Mouse (Mus musculus) forebrain, embryonic 16.5 days (tissue): Measurements from ENCODE around the gene Ogg1. TPM values are rescaled to one million over a fixed set of nuclear protein-coding genes. Genes with fewer than 3 reads are reported as not detected.

ENCODE experiments used
- ATAC-seq: fragments of 200-750 bp; cut with Nextera tagmentation; 2 replicates; pipeline ENCODE4 v1.8.0; 2017; ENCODE audit warnings: mild to moderate bottlenecking, moderate library complexity
- H3K27ac ChIP-seq: fragments of 300-500 bp; sonication (generic); 2 replicates; pipeline ENCODE4 v1.5.1; 2014; ENCODE audit warnings: low read length, control low read depth
- H3K27me3 ChIP-seq: fragments of 300-500 bp; sonication (generic); replicated peaks from 2 replicates; pipeline ENCODE4 v1.6.1; 2014; ENCODE audit warnings: low read length; ENCODE audit not compliant: control insufficient read depth, insufficient read depth
- H3K36me3 ChIP-seq: fragments of 300-500 bp; sonication (generic); 2 replicates; pipeline ENCODE4 v1.6.1; 2014; ENCODE audit not compliant: control insufficient read depth, insufficient read depth
- H3K4me1 ChIP-seq: fragments of 300-500 bp; sonication (generic); replicated peaks from 2 replicates; pipeline ENCODE4 v1.6.1; 2014; ENCODE audit warnings: low read length; ENCODE audit not compliant: control insufficient read depth, insufficient read depth
- H3K4me2 ChIP-seq: fragments of 300-500 bp; sonication (generic); 2 replicates; pipeline ENCODE4 v1.6.1; 2014; ENCODE audit warnings: mild to moderate bottlenecking, low read length, control low read depth
- H3K4me3 ChIP-seq: fragments of 300-500 bp; sonication (generic); replicated peaks from 2 replicates; pipeline ENCODE4 v1.5.1; 2014; ENCODE audit warnings: mild to moderate bottlenecking, low read length, control low read depth
- H3K9ac ChIP-seq: fragments of 300-500 bp; sonication (generic); replicated peaks from 2 replicates; pipeline ENCODE4 v1.6.1; 2014; ENCODE audit warnings: low read depth, low read length, control low read depth
- H3K9me3 ChIP-seq: fragments of 300-500 bp; sonication (generic); 2 replicates; pipeline ENCODE4 v1.6.1; 2016; ENCODE audit warnings: low read length; ENCODE audit not compliant: control insufficient read depth
- WGBS: fragments of 180-500 bp; shearing (Covaris S2); extraction: QIAGEN DNeasy Blood & Tissue Kit; methylation state at CpG from one replicate; pipeline ENCODE4 v1.1.7; 2014; 5-methylcytosine and 5-hydroxymethylcytosine counted together
- polyA plus RNA-seq: library from polyadenylated mRNA; unstranded; fragments of >200 nt; fragmentation: Nextera tagmentation; extraction: Ambion mirVana; gene quantifications from 2 replicates; pipeline ENCODE4 v1.2.1, GENCODE M21; 2015

Ogg1 gene
- 11.3 and 11.9 TPM in 2 replicates for polyA plus RNA-seq

DNA sequence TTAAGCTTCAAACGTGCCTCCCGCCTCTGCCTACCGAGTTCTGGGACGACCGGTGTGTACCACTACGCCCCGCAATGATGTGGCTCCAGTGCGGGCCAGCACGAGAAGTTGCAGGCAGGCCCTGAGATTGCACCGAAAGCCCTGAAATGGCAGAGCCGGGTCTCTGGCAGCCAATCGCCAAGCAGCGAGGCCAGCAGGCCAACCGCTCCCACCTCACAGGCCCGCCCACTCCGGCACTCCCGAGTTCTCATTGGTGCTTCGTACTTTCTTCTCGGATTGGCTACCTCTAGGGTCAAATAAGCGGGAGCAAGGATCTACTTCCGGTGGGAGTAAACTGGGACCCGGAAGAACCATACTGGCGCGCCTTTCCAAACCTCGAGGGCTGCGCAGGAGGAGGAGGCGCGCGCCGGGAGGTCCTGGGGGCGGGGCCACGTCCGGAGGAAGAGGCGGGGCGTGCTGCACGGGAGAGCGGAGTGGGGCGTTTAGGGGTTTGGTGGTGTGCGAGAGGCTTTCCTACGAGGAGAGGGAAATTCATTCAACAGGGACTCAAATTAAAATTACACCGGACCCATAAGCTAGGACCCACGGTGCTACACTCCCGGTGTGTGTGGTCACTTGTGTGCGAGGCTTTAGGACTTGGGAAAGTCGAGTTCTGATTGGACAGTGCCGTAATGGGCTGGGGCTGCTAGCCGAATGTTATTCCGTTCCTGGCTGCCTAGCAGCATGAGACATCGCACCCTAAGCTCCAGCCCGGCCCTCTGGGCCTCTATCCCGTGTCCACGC lies at the start of gene Ogg1:
TSS of gene Ogg1 (plus strand) at position 440 of the 783 bp plus-strand sequence.
- under 1% methylated on average over 52 of the region's 52 CpGs for WGBS
- ATAC-seq, result peak; percentile 98
- Histone ChIP-seq H3K27me3 (no peaks in the 10 kb centered on the region), H3K36me3 (peaks cover 25% of the 10 kb centered on the region), H3K4me2 (peak within 1 kb of the TSS; percentile 98), H3K9ac (peak within 1 kb of the TSS; percentile 76), H3K27ac (peak within 1 kb of the TSS; percentile 93), H3K9me3 (no peaks in the 10 kb centered on the region), H3K4me3 (peak within 1 kb of the TSS; percentile 64), H3K4me1 (peaks cover 11% of the 10 kb centered on the region)

DNA sequence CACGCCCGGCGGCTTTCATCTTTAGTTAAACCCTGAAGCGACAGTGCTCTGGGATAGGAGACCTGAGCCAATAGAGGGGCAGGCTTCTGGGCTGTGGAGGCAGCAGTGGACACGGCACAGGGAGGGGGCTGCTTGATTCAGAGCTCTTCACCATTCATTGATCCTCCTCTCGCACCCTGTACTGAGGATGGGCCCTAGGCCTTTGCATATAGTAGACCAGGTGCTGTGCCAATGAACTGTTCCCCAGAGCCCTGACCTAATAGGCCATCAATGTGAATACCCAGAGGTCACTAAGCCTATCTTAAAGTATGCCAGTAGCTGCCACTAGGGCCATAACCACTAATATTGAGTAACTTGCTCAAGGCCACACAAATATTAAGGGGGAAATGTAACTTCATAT lies 45.1 kb upstream of the Ogg1 start:
- Histone ChIP-seq H3K36me3 (peaks cover 6% of the 10 kb centered on the region), H3K27me3 (peaks cover 26% of the 10 kb centered on the region), H3K4me1 (peaks cover 15% of the 10 kb centered on the region), H3K4me2 (peak overlapping the region; percentile 46; the same call in 1 of the 2 replicates), H3K9ac (no peak overlapping the region), H3K27ac (no peak overlapping the region), H3K9me3 (no peaks in the 10 kb centered on the region), H3K4me3 (no peak overlapping the region)
- 65% methylated on average over 6 of the region's 6 CpGs for WGBS
- 0 out of 2 replicates have a peak, but pooled peaks have one; percentile 9 for ATAC-seq

DNA sequence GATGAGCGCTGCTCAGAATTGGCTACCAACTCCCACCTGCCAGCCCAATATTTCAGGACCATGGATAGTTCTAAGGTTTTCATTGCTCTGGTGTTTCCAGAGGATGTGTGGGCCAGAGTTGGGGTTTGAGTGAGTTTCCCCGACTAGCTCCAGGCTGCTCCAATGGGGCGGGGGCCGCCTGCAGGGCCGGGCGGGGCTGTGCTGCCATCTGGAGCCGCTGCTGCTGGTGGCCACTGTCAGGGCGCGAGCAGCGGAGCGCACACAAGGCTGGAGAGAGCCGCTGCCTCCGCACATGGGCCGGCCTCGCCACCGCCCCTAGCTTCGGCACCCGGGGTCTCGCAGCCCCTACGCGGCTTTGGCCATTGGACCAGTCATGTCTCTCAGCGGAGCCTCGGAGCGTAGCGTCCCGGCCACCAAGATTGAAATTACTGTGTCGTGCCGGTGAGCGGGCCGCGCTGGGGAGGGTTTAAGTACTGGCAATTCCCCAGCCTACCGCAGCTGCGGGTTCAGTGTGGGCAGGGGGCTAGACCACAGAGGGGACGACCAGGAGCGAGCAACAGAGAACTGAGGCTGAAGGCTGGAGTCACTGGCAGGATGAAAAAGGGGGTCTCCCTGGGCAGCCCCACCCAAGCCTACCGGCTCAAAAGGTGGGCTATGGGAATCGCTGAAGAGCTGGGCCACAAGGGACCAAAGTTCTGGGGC lies 44.5 kb upstream of the Ogg1 start, which contains the start of gene Cpne9:
TSS of gene Cpne9 (plus strand) at position 207 of the 702 bp plus-strand sequence.
- peak within 1 kb of the TSS; percentile 32 for H3K4me3 ChIP-seq
- WGBS, result 1% methylated on average over 37 of the region's 37 CpGs
- no peaks in the 10 kb centered on the region for H3K9me3 ChIP-seq
- no peak within 1 kb of the TSS; the same call in 1 of the 2 replicates for H3K9ac ChIP-seq
- peaks cover 6% of the 10 kb centered on the region for H3K36me3 ChIP-seq
- ATAC-seq, result peak; percentile 75
- H3K27ac ChIP-seq, result no peak within 1 kb of the TSS
- H3K4me1 ChIP-seq, result peaks cover 15% of the 10 kb centered on the region
- H3K27me3 ChIP-seq, result peaks cover 26% of the 10 kb centered on the region
- peak within 1 kb of the TSS; percentile 46 for H3K4me2 ChIP-seq

DNA sequence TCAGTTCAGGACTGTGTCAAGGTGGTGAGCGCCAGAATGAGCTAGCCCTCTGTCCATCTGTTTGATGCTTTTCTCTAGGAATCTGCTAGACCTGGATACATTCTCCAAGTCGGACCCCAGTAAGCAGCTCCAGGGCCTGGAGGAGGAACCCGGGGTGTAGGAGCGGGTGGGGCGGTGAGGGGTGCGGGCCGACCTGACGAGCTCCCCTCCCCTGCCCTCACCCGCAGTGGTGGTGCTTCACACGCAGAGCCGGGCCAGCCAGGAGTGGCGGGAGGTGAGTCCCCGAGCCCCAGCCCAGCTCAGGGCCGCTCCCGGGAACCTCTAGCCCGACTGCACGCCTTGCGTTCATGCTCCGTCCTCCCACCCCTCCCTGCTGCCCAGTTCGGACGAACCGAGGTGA lies 43.8 kb upstream of the Ogg1 start:
- peaks cover 26% of the 10 kb centered on the region for H3K27me3 ChIP-seq
- ATAC-seq, result no peak
- peak overlapping the region; percentile 8; the same call in 1 of the 2 replicates for H3K4me3 ChIP-seq
- peaks cover 6% of the 10 kb centered on the region for H3K36me3 ChIP-seq
- peaks cover 15% of the 10 kb centered on the region for H3K4me1 ChIP-seq
- no peak overlapping the region for H3K27ac ChIP-seq
- H3K9ac ChIP-seq, result no peak overlapping the region
- peak overlapping the region; percentile 31 for H3K4me2 ChIP-seq
- under 1% methylated on average over 22 of the region's 22 CpGs for WGBS
- H3K9me3 ChIP-seq, result no peaks in the 10 kb centered on the region

DNA sequence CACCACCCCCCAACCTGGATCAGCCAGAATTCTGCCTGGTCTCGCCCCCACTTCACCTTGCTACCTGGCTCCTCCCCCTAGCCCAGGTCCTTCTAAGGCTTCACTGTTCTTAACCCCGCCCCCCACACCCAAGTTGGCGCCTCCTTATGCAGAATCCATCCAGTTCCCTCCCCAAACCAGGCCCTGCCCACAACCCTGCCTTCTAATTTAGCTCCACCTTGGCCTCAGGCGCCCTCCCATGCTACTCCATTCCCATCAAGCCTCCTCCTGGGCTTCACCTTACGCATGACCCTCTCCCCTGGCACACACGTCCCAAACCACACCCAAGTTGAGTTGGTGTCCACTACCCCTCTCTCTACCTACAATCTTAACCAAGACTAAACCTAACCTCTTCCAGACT lies 43.3 kb upstream of the Ogg1 start:
- no peak overlapping the region for H3K27ac ChIP-seq
- peaks cover 4% of the 10 kb centered on the region for H3K36me3 ChIP-seq
- no peak overlapping the region for H3K4me2 ChIP-seq
- H3K4me3 ChIP-seq, result no peak overlapping the region
- H3K4me1 ChIP-seq, result peaks cover 15% of the 10 kb centered on the region
- H3K27me3 ChIP-seq, result peaks cover 26% of the 10 kb centered on the region
- H3K9ac ChIP-seq, result no peak overlapping the region
- H3K9me3 ChIP-seq, result no peaks in the 10 kb centered on the region
- ATAC-seq, result no peak
- 5% methylated on average over 6 of the region's 6 CpGs for WGBS

DNA sequence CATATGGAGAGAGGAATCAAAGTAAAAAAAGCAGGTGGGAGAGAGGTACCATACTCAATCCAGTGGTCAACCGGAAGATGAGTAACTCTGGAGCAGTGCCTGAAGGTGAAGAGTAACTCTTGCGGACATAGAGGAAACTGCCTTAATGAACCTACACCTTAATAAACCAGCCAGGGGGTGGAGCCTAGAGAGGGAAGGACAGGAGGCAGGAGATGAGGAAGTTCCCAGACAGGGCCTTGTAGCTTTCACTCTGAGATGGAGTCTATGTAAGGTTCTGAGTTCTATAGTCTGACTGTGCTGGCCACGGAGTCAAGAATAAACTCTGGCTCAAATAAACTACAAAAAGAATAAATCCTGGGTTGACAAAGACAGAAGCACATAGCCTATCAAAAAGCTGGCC lies 41.8 kb upstream of the Ogg1 start:
- Histone ChIP-seq H3K4me2 (no peak overlapping the region), H3K36me3 (peaks cover 4% of the 10 kb centered on the region; the same call in 1 of the 2 replicates), H3K9ac (no peak overlapping the region), H3K4me1 (peaks cover 15% of the 10 kb centered on the region), H3K4me3 (no peak overlapping the region), H3K9me3 (no peaks in the 10 kb centered on the region), H3K27me3 (peaks cover 26% of the 10 kb centered on the region), H3K27ac (no peak overlapping the region)
- 81% methylated on average over 3 of the region's 3 CpGs for WGBS
- ATAC-seq, result no peak

DNA sequence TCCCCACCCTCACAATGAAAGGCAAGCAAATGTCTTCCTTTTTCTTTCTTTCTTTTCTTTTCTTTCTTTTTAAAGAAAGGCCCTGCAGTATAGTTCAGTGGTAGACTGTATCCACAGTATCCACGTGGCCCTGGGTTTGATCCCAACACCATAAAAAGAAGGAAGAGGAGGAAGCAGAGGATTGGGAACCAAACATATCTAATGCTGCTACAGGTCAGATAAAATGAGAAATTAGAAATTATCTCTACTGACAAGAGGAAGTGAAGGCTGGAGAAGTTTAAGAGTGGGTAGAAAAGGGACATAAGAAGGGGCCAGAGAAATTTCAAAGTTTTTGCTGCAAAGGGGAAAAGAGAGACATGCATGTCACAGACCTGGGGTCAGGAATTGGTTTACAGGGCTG lies 40.5 kb upstream of the Ogg1 start:
- no peak overlapping the region for H3K4me3 ChIP-seq
- no peak overlapping the region for H3K4me2 ChIP-seq
- no peaks in the 10 kb centered on the region for H3K36me3 ChIP-seq
- peaks cover 22% of the 10 kb centered on the region for H3K27me3 ChIP-seq
- H3K4me1 ChIP-seq, result peaks cover 15% of the 10 kb centered on the region
- no peak for ATAC-seq
- no peak overlapping the region for H3K9ac ChIP-seq
- H3K27ac ChIP-seq, result no peak overlapping the region
- WGBS, result 80% methylated on average over 1 of the region's 1 CpGs
- no peaks in the 10 kb centered on the region for H3K9me3 ChIP-seq

DNA sequence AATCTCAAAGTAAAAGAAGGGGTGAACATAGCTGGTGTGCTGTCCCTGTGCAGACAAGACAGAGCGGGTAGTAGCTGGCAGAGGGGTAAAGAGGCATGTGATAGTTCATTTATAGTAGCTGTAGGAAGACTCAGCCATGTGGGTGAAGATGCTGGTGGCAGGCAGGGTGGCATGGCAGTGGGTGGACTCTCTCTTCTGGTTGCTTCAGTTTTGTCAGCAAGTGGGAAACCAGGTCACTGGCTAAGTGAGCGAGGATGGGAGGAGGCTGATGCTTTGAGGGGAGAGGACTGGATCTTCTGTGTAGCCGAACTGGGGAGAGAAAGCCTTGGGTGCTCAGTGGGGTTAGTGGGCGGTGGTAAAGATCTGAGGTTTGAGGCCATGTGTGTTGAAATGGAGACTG lies 39.5 kb upstream of the Ogg1 start:
- H3K9me3 ChIP-seq, result no peaks in the 10 kb centered on the region
- no peak overlapping the region for H3K4me2 ChIP-seq
- H3K4me1 ChIP-seq, result peaks cover 9% of the 10 kb centered on the region
- peaks cover 17% of the 10 kb centered on the region for H3K27me3 ChIP-seq
- no peak for ATAC-seq
- WGBS, result 75% methylated on average over 4 of the region's 4 CpGs
- H3K36me3 ChIP-seq, result no peaks in the 10 kb centered on the region
- no peak overlapping the region for H3K9ac ChIP-seq
- H3K4me3 ChIP-seq, result no peak overlapping the region
- H3K27ac ChIP-seq, result no peak overlapping the region

DNA sequence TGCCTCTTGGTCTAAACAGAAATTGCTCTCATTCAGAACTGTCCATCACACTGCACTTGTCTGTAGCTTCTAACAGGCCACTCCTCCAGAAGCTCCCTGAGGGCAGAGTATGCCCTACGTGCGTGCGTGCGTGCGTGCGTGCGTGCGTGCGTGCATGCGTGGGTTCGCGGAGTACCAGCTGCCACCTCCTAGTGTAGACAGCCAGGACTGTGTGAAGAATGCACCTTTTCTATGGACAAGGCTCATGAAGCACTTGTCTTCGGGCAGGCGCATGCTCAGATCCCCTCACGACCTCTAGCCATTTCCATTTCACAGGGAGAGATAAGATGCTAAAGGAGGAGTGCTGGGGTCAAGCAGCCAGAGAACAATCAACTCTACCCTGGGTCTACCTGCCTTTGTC lies 37.4 kb upstream of the Ogg1 start:
- Histone ChIP-seq H3K4me2 (no peak overlapping the region), H3K4me3 (no peak overlapping the region), H3K4me1 (no peaks in the 10 kb centered on the region), H3K27ac (no peak overlapping the region), H3K9ac (no peak overlapping the region), H3K27me3 (peaks cover under 1% of the 10 kb centered on the region; the same call in 1 of the 2 replicates), H3K36me3 (no peaks in the 10 kb centered on the region), H3K9me3 (no peaks in the 10 kb centered on the region)
- 92% methylated on average over 15 of the region's 15 CpGs for WGBS
- ATAC-seq, result no peak
